Mouse (Mus musculus) liver, adult 2 months (tissue): Measurements from ENCODE around the gene Ccdc27.

Experiments
- CTCF ChIP-seq: fragments of 200-500 bp; IDR thresholded peaks from 2 replicates; pipeline ENCODE4 v1.5.1; 2011; ENCODE audit warnings: low read depth, low read length, control low read depth
- POLR2A ChIP-seq: fragments of 200-500 bp; IDR thresholded peaks from 2 replicates; pipeline ENCODE4 v1.6.1; 2011; ENCODE audit warnings: low read length, control low read depth; ENCODE audit not compliant: insufficient read depth; ENCODE audit errors: extremely low read depth

- TF ChIP-seq POLR2A = no peak
- TF ChIP-seq CTCF = no peak
Measured at GRCm38 (mm10) chr4:154091356-154091755, 48.9 kb upstream of the Ccdc27 start.
